16 mouse cellular contexts compared by ENCODE assay signal in the genomic region with DNA sequence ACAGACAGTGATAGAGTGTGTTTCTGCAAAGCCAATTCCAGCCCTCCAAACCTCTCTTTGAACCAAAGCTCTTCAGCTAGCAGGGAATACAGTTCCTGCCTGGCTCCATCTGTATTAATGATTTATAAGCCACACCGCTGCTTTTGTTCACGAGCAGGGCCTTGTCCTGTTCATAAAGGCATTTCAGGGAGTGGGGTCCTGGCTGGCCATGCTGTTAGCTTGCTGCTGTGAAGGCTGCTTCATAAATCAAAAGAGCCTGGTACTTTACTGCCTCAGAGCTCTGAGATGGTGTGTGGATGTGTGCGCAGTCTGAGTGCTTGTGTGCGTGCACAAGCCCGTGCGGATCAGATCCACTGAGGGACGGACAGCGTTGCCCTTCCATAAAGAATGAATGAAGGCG.
A peak's percentile ranks its signal among the peaks of the same experiment; 100 is the strongest.
DNase-seq lines count a peak whose midpoint lies in the region; ATAC-seq lines count a peak whose summit lies in the region.
"Had no signal": no experiment of that assay in that cellular context is flagged by ENCODE, and none has a peak within 500 bp of the region (broad histone marks: within the 10 kb centered on the region; RNA-seq: fewer than 3 reads in every experiment).

No protein-coding gene starts in this region.

- 74% methylated on average over 9 of the region's 9 CpGs for WGBS in forebrain, embryonic 14.5 days
- WGBS in forebrain, embryonic 11.5 days = 78% methylated on average over 9 of the region's 9 CpGs
- 70% methylated on average over 9 of the region's 9 CpGs for WGBS in midbrain, embryonic 12.5 days
- 75% methylated on average over 9 of the region's 9 CpGs for WGBS in midbrain, embryonic 11.5 days
- WGBS in limb, embryonic 12.5 days = 47% methylated on average over 9 of the region's 9 CpGs
- WGBS in neural tube, embryonic 14.5 days = 17% methylated on average over 9 of the region's 9 CpGs

- H3K4me2 ChIP-seq in forebrain, embryonic 14.5 days (ENCODE audit: low read length) = no peak overlapping the region
- no peak overlapping the region for H3K4me2 ChIP-seq in forebrain, embryonic 11.5 days (ENCODE audit: low read depth, low read length, severe bottlenecking)
- H3K4me2 ChIP-seq in midbrain, embryonic 12.5 days (replicated peaks) = no peak overlapping the region
- no peak overlapping the region for H3K4me2 ChIP-seq in midbrain, embryonic 11.5 days
- H3K4me2 ChIP-seq in limb, embryonic 12.5 days = no peak overlapping the region
- peak overlapping the region; percentile 30; the same call in 1 of the 2 replicates for H3K4me2 ChIP-seq in neural tube, embryonic 14.5 days (ENCODE audit: low read depth, low read length)

- H3K36me3 ChIP-seq in forebrain, embryonic 14.5 days (ENCODE audit: control insufficient read depth, insufficient read depth, low read length) = no peaks in the 10 kb centered on the region
- no peaks in the 10 kb centered on the region for H3K36me3 ChIP-seq in forebrain, embryonic 11.5 days (ENCODE audit: control insufficient read depth, insufficient read depth, low read length)
- H3K36me3 ChIP-seq in midbrain, embryonic 12.5 days = no peaks in the 10 kb centered on the region
- H3K36me3 ChIP-seq in midbrain, embryonic 11.5 days (ENCODE audit: control insufficient read depth, insufficient read depth, low read length) = no peaks in the 10 kb centered on the region
- no peaks in the 10 kb centered on the region for H3K36me3 ChIP-seq in limb, embryonic 12.5 days
- 0 out of 2 replicates have a peak, but pooled peaks cover 3% of the 10 kb centered on the region for H3K36me3 ChIP-seq in neural tube, embryonic 14.5 days (ENCODE audit: control insufficient read depth, insufficient read depth, low read length)
- H3K36me3 ChIP-seq: heart, embryonic 10.5 days had no signal

- H3K27ac ChIP-seq in forebrain, embryonic 14.5 days (ENCODE audit: low read depth, low read length) = no peak overlapping the region
- H3K27ac ChIP-seq in forebrain, embryonic 11.5 days (ENCODE audit: low read depth, low read length) = no peak overlapping the region
- 0 out of 2 replicates have a peak overlapping the region, but pooled peaks have one; percentile 30 for H3K27ac ChIP-seq in midbrain, embryonic 12.5 days (replicated peaks)
- no peak overlapping the region for H3K27ac ChIP-seq in midbrain, embryonic 11.5 days (ENCODE audit: low read depth, low read length)
- no peak overlapping the region for H3K27ac ChIP-seq in limb, embryonic 12.5 days
- peak overlapping the region; percentile 78 for H3K27ac ChIP-seq in neural tube, embryonic 14.5 days (ENCODE audit: low read depth, low read length)
- H3K27ac ChIP-seq: heart, embryonic 10.5 days; macrophage had no signal

- no peak for DNase-seq in forebrain, embryonic 14.5 days (ENCODE audit: low spot score)
- no peak for DNase-seq in forebrain, embryonic 11.5 days (ENCODE audit: low spot score)
- DNase-seq in midbrain, embryonic 11.5 days (ENCODE audit: low spot score, missing footprints) = no peak
- no peak for DNase-seq in frontal cortex, postnatal 36 days (ENCODE audit: low spot score in 2 of 2)
- DNase-seq in adrenal gland, postnatal 25 days = no peak
- DNase-seq: cerebellum, adult 2 months; gastrocnemius, postnatal 14 days; lung, adult 2 months had no signal

- H3K4me1 ChIP-seq in forebrain, embryonic 14.5 days (ENCODE audit: control insufficient read depth, insufficient read depth, low read length) = peaks cover 23% of the 10 kb centered on the region
- H3K4me1 ChIP-seq in forebrain, embryonic 11.5 days (replicated peaks; ENCODE audit: control insufficient read depth, insufficient read depth, low read length) = peaks cover 15% of the 10 kb centered on the region
- H3K4me1 ChIP-seq in midbrain, embryonic 12.5 days = peaks cover 35% of the 10 kb centered on the region
- peaks cover 11% of the 10 kb centered on the region for H3K4me1 ChIP-seq in midbrain, embryonic 11.5 days (ENCODE audit: control insufficient read depth, insufficient read depth, low read length)
- H3K4me1 ChIP-seq in limb, embryonic 12.5 days (replicated peaks) = peaks cover 22% of the 10 kb centered on the region
- peaks cover 58% of the 10 kb centered on the region for H3K4me1 ChIP-seq in neural tube, embryonic 14.5 days (ENCODE audit: control insufficient read depth, insufficient read depth, low read length)

- no peaks in the 10 kb centered on the region for H3K27me3 ChIP-seq in forebrain, embryonic 14.5 days (replicated peaks; ENCODE audit: control insufficient read depth, insufficient read depth, low read length)
- peaks cover 10% of the 10 kb centered on the region; the same call in 1 of the 2 replicates for H3K27me3 ChIP-seq in forebrain, embryonic 11.5 days (ENCODE audit: control insufficient read depth, insufficient read depth, low read length)
- peaks cover 15% of the 10 kb centered on the region; the same call in 1 of the 2 replicates for H3K27me3 ChIP-seq in midbrain, embryonic 12.5 days
- H3K27me3 ChIP-seq in midbrain, embryonic 11.5 days (ENCODE audit: control insufficient read depth, insufficient read depth, low read length) = no peaks in the 10 kb centered on the region
- no peaks in the 10 kb centered on the region for H3K27me3 ChIP-seq in limb, embryonic 12.5 days
- no peaks in the 10 kb centered on the region for H3K27me3 ChIP-seq in neural tube, embryonic 14.5 days (ENCODE audit: control insufficient read depth, insufficient read depth, low read length)

- 0 out of 2 replicates have a peak, but pooled peaks have one; percentile 16 for ATAC-seq in forebrain, embryonic 14.5 days
- no peak for ATAC-seq in forebrain, embryonic 11.5 days (replicated peaks; ENCODE audit: low FRiP score)
- ATAC-seq in midbrain, embryonic 12.5 days (ENCODE audit: low FRiP score, low read depth) = no peak
- ATAC-seq in midbrain, embryonic 11.5 days (ENCODE audit: low FRiP score) = no peak
- ATAC-seq in limb, embryonic 12.5 days (ENCODE audit: insufficient number of reproducible peaks, insufficient read depth, low FRiP score, low TSS enrichment, low read depth) = peak; percentile 63; the same call in 1 of the 2 replicates
- peak; percentile 80 for ATAC-seq in neural tube, embryonic 14.5 days (ENCODE audit: low read depth)
- ATAC-seq: forebrain, embryonic 16.5 days; intestine, embryonic 16.5 days; Patski had no signal

- H3K9me3 ChIP-seq in forebrain, embryonic 14.5 days (replicated peaks; ENCODE audit: control insufficient read depth, low read length) = no peaks in the 10 kb centered on the region
- no peaks in the 10 kb centered on the region for H3K9me3 ChIP-seq in forebrain, embryonic 11.5 days (ENCODE audit: control insufficient read depth, low read length)
- no peaks in the 10 kb centered on the region for H3K9me3 ChIP-seq in midbrain, embryonic 12.5 days
- H3K9me3 ChIP-seq in midbrain, embryonic 11.5 days (ENCODE audit: control insufficient read depth, low read length) = no peaks in the 10 kb centered on the region
- no peaks in the 10 kb centered on the region for H3K9me3 ChIP-seq in limb, embryonic 12.5 days
- no peaks in the 10 kb centered on the region for H3K9me3 ChIP-seq in neural tube, embryonic 14.5 days (ENCODE audit: control insufficient read depth, low read length)
- H3K9me3 ChIP-seq: heart, embryonic 10.5 days had no signal

- H3K4me3 ChIP-seq in forebrain, embryonic 14.5 days (ENCODE audit: low read depth, low read length) = no peak overlapping the region
- H3K4me3 ChIP-seq in forebrain, embryonic 11.5 days (ENCODE audit: low read depth, low read length) = no peak overlapping the region
- no peak overlapping the region for H3K4me3 ChIP-seq in midbrain, embryonic 12.5 days
- no peak overlapping the region for H3K4me3 ChIP-seq in midbrain, embryonic 11.5 days (ENCODE audit: low read depth, low read length)
- H3K4me3 ChIP-seq in limb, embryonic 12.5 days (replicated peaks) = no peak overlapping the region
- H3K4me3 ChIP-seq in neural tube, embryonic 14.5 days (ENCODE audit: low read depth, low read length) = no peak overlapping the region
- H3K4me3 ChIP-seq: heart, embryonic 10.5 days had no signal

- H3K9ac ChIP-seq in forebrain, embryonic 14.5 days (ENCODE audit: low read length) = no peak overlapping the region
- no peak overlapping the region for H3K9ac ChIP-seq in forebrain, embryonic 11.5 days (ENCODE audit: low read length)
- H3K9ac ChIP-seq in midbrain, embryonic 12.5 days (replicated peaks) = no peak overlapping the region
- H3K9ac ChIP-seq in midbrain, embryonic 11.5 days (ENCODE audit: low read length) = no peak overlapping the region
- H3K9ac ChIP-seq in limb, embryonic 12.5 days (replicated peaks) = no peak overlapping the region
- H3K9ac ChIP-seq in neural tube, embryonic 14.5 days (replicated peaks; ENCODE audit: low read depth, low read length) = no peak overlapping the region

Comparison
In these comparisons a context has a peak if more than half of its experiments do, and no peak if none do; other contexts are left out.
1. ATAC-seq: peak in forebrain, embryonic 14.5 days (single experiment), limb, embryonic 12.5 days (single experiment) and neural tube, embryonic 14.5 days (single experiment); none in forebrain, embryonic 11.5 days (single experiment), midbrain, embryonic 12.5 days (single experiment) and midbrain, embryonic 11.5 days (single experiment).
2. H3K27ac ChIP-seq: peak in midbrain, embryonic 12.5 days (single experiment) and neural tube, embryonic 14.5 days (single experiment); none in forebrain, embryonic 14.5 days (single experiment), forebrain, embryonic 11.5 days (single experiment), midbrain, embryonic 11.5 days (single experiment) and limb, embryonic 12.5 days (single experiment).